Mouse (Mus musculus) limb, embryonic 15.5 days (tissue): ENCODE results near the gene Eaf2. TPM values are rescaled to one million over a fixed set of nuclear protein-coding genes. Genes with fewer than 3 reads are reported as not detected.

Experiments used
- ATAC-seq: fragments of 200-750 bp; cut with Nextera tagmentation; 2 replicates; pipeline ENCODE4 v1.8.0; 2017; ENCODE audit warnings: low read depth, moderate TSS enrichment; ENCODE audit not compliant: insufficient number of reproducible peaks, low FRiP score, low TSS enrichment
- H3K27ac ChIP-seq: fragments of 300-500 bp; sonication (generic); 2 replicates; pipeline ENCODE4 v1.5.1; 2015; ENCODE audit warnings: moderate library complexity, mild to moderate bottlenecking, inconsistent platforms
- H3K27me3 ChIP-seq: fragments of 300-500 bp; sonication (generic); 2 replicates; pipeline ENCODE4 v1.6.1; 2015; ENCODE audit warnings: inconsistent platforms
- H3K36me3 ChIP-seq: fragments of 300-500 bp; sonication (generic); 2 replicates; pipeline ENCODE4 v1.6.1; 2015; ENCODE audit warnings: inconsistent platforms
- H3K4me1 ChIP-seq: fragments of 300-500 bp; sonication (generic); 2 replicates; pipeline ENCODE4 v1.6.1; 2015; ENCODE audit warnings: inconsistent platforms
- H3K4me2 ChIP-seq: fragments of 300-500 bp; sonication (generic); 2 replicates; pipeline ENCODE4 v1.6.1; 2015; ENCODE audit warnings: mild to moderate bottlenecking, inconsistent platforms
- H3K4me3 ChIP-seq: fragments of 300-500 bp; sonication (generic); 2 replicates; pipeline ENCODE4 v1.5.1; 2015; ENCODE audit warnings: mild to moderate bottlenecking, inconsistent platforms
- H3K9ac ChIP-seq: fragments of 300-500 bp; sonication (generic); 2 replicates; pipeline ENCODE4 v1.6.1; 2015; ENCODE audit warnings: inconsistent platforms
- H3K9me3 ChIP-seq: fragments of 300-500 bp; sonication (generic); 2 replicates; pipeline ENCODE4 v1.6.1; 2016; ENCODE audit warnings: inconsistent platforms
- WGBS: fragments of 180-500 bp; shearing (Covaris S2); methylation state at CpG from one replicate; pipeline ENCODE4 v1.1.7; 2015; 5-methylcytosine and 5-hydroxymethylcytosine counted together
- microRNA-seq: library from miRNA; unstranded; fragments of <30 nt; microRNA quantifications from one replicate; pipeline ENCODE4, GENCODE M21; 2016
- polyA plus RNA-seq: library from polyadenylated mRNA; unstranded; fragments of >200 nt; fragmentation: Nextera tagmentation; extraction: Ambion mirVana; gene quantifications from 2 replicates; pipeline ENCODE4 v1.2.1, GENCODE M21; 2015

Eaf2 gene
- polyA plus RNA-seq, 1 experiment from 2014 or later: 10.7 TPM

- no peaks in the 10 kb centered on the region for H3K36me3 ChIP-seq
- no peak overlapping the region for H3K4me3 ChIP-seq
- H3K4me2 ChIP-seq: no peak overlapping the region
- H3K9ac ChIP-seq: no peak overlapping the region
- no peaks in the 10 kb centered on the region for H3K27me3 ChIP-seq
- 83% methylated on average over 4 of the region's 4 CpGs for WGBS
- H3K27ac ChIP-seq: no peak overlapping the region
- no peak for ATAC-seq
- H3K9me3 ChIP-seq: no peaks in the 10 kb centered on the region
- no peaks in the 10 kb centered on the region for H3K4me1 ChIP-seq
Observed at GRCm38 (mm10) chr16:36747068-36747467, 127.7 kb downstream of the Eaf2 start.

DNA sequence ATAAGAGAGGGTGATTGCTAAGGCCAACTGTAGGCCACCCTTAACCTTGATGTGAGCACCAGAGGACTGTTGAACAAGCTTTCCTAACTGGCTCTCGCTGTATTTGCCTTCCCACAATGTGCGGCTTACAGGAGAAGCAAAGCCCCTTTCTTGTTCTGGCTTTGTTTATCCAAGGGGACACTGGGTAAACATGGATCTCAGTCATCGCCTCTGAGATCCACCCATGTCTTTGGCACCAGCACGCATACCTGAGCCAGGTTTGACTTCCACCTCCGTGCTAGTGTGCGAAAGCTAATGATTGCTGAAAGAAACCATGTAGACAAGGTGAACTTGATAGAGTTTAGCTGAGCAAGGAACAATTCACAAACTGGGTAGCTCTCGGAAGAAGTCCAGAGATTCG lies 131.2 kb downstream of the Eaf2 start:
- Histone ChIP-seq H3K4me2 (no peak overlapping the region), H3K9ac (no peak overlapping the region), H3K4me1 (no peaks in the 10 kb centered on the region), H3K36me3 (no peaks in the 10 kb centered on the region), H3K27ac (no peak overlapping the region), H3K4me3 (no peak overlapping the region), H3K9me3 (no peaks in the 10 kb centered on the region), H3K27me3 (no peaks in the 10 kb centered on the region)
- no peak for ATAC-seq
- 89% methylated on average over 8 of the region's 8 CpGs for WGBS

Small RNAs within 50 kb of the gene (microRNA-seq; reads per million reads assigned to microRNA genes)
- not detected for gene Gm22617

Other genes with a start within 250 kb of the Eaf2 start
- gene Cd86, start 208.9 kb downstream of the Eaf2 start, polyA plus RNA-seq: 2.9 TPM in 2 replicates
- 1.8 and 2.1 TPM in 2 replicates for gene Ildr1, start 181.0 kb downstream of the Eaf2 start, polyA plus RNA-seq
- gene Slc15a2, start 90.0 kb downstream of the Eaf2 start, polyA plus RNA-seq: 3.4 and 4.9 TPM in 2 replicates
- gene Iqcb1, start 46.6 kb downstream of the Eaf2 start, polyA plus RNA-seq: 32.6 and 36.1 TPM in 2 replicates
- gene Golgb1, start 137 bp upstream of the Eaf2 start, polyA plus RNA-seq: 116 and 127 TPM in 2 replicates
- 7.6 and 9.1 TPM in 2 replicates for gene Hcls1, start 60.0 kb upstream of the Eaf2 start, polyA plus RNA-seq
- 0.31 and 0.32 TPM in 2 replicates for gene Fbxo40, start 115.5 kb upstream of the Eaf2 start, polyA plus RNA-seq
- gene Polq, start 136.8 kb upstream of the Eaf2 start, polyA plus RNA-seq: 4.9 and 5.9 TPM in 2 replicates